17 mouse cellular contexts compared by ENCODE assay signal in the genomic region with DNA sequence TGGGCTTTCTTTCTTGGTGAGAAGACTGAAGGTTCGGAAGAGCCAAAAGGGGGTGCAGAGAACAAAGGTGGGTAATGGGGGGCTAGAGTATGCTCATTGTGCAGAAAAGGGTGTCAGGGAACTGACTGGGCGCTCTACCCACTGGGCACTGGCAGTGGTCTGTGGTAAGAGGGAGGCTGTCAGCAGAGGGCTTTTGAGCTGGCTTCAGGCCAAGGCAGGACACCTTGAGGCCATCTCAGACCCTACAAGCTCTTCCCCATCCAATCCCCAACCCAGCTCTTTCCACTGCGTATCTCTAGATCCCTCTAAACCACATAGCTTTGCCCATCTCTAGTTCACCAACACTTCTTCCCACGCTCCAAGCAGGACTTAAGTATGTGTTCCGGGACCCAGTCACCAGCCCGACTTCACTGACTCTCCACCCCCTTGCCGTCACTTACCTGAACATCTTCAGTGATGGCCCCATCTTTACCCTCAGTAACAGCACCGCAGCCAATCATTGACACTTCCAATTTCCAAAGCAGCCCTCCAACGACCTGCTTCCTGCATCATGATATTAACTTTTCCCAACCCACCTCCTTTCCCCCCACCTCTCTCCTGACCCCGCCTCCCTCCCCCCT. TPM values are rescaled to one million over a fixed set of nuclear protein-coding genes. Genes with fewer than 3 reads are reported as not detected.
A peak's percentile ranks its signal among the peaks of the same experiment; 100 is the strongest.
DNase-seq lines count a peak whose midpoint lies in the region; ATAC-seq and TF ChIP-seq lines count a peak whose summit lies in the region.
"Had no signal": no experiment of that assay in that cellular context is flagged by ENCODE, and none has a peak within 500 bp of the region (broad histone marks: within the 10 kb centered on the region; RNA-seq: fewer than 3 reads in every experiment).

No protein-coding gene starts in this region.

- H3K4me2 ChIP-seq in forebrain, embryonic 11.5 days (ENCODE audit: low read depth, low read length, severe bottlenecking), result no peak overlapping the region
- H3K4me2 ChIP-seq in forebrain, embryonic 14.5 days (ENCODE audit: low read length), result no peak overlapping the region
- H3K4me2 ChIP-seq in hindbrain, postnatal 0 days (ENCODE audit: low read depth, low read length), result no peak overlapping the region
- H3K4me2 ChIP-seq in hindbrain, embryonic 13.5 days, result no peak overlapping the region
- H3K4me2 ChIP-seq in stomach, postnatal 0 days (replicated peaks; ENCODE audit: low read depth), result no peak overlapping the region
- H3K4me2 ChIP-seq: embryonic facial prominence, embryonic 12.5 days; forebrain, embryonic 13.5 days; hindbrain, embryonic 14.5 days had no signal

- ATAC-seq in forebrain, embryonic 11.5 days (replicated peaks; ENCODE audit: low FRiP score), result no peak
- no peak for ATAC-seq in forebrain, embryonic 14.5 days
- no peak for ATAC-seq in hindbrain, postnatal 0 days
- no peak for ATAC-seq in hindbrain, embryonic 13.5 days (ENCODE audit: low FRiP score)
- ATAC-seq in stomach, postnatal 0 days (ENCODE audit: low FRiP score, low TSS enrichment), result no peak
- ATAC-seq: forebrain, embryonic 13.5 days; intestine, embryonic 16.5 days had no signal

- H3K4me1 ChIP-seq in forebrain, embryonic 11.5 days (replicated peaks; ENCODE audit: control insufficient read depth, insufficient read depth, low read length), result no peaks in the 10 kb centered on the region
- no peaks in the 10 kb centered on the region for H3K4me1 ChIP-seq in forebrain, embryonic 14.5 days (ENCODE audit: control insufficient read depth, insufficient read depth, low read length)
- H3K4me1 ChIP-seq in hindbrain, postnatal 0 days (ENCODE audit: insufficient read depth, low read length), result no peaks in the 10 kb centered on the region
- no peaks in the 10 kb centered on the region; the same call in 1 of the 2 replicates for H3K4me1 ChIP-seq in hindbrain, embryonic 13.5 days (replicated peaks)
- no peaks in the 10 kb centered on the region for H3K4me1 ChIP-seq in stomach, postnatal 0 days (replicated peaks; ENCODE audit: control insufficient read depth, insufficient read depth)
- H3K4me1 ChIP-seq: embryonic facial prominence, embryonic 12.5 days; forebrain, embryonic 13.5 days had no signal

- no peaks in the 10 kb centered on the region for H3K9me3 ChIP-seq in forebrain, embryonic 11.5 days (ENCODE audit: control insufficient read depth, low read length)
- no peaks in the 10 kb centered on the region for H3K9me3 ChIP-seq in forebrain, embryonic 14.5 days (replicated peaks; ENCODE audit: control insufficient read depth, low read length)
- no peaks in the 10 kb centered on the region for H3K9me3 ChIP-seq in hindbrain, postnatal 0 days (ENCODE audit: low read length)
- H3K9me3 ChIP-seq in hindbrain, embryonic 13.5 days, result no peaks in the 10 kb centered on the region
- no peaks in the 10 kb centered on the region for H3K9me3 ChIP-seq in stomach, postnatal 0 days (ENCODE audit: control insufficient read depth, low read length)
- H3K9me3 ChIP-seq: embryonic facial prominence, embryonic 12.5 days; forebrain, embryonic 13.5 days had no signal

- peak; percentile 43 for TF ChIP-seq CTCF in hindbrain, postnatal 0 days (IDR thresholded peaks at IDR 0.05; ENCODE audit: low read depth)
- no peak; the same call in 1 of the 2 replicates for TF ChIP-seq CTCF in stomach, postnatal 0 days (IDR thresholded peaks at IDR 0.05; ENCODE audit: low read depth)

- DNase-seq in forebrain, embryonic 11.5 days (ENCODE audit: low spot score), result peak; percentile 50
- no peak for DNase-seq in forebrain, embryonic 14.5 days (ENCODE audit: low spot score)
- peak; percentile 45 for DNase-seq in hindbrain, postnatal 0 days (ENCODE audit: low spot score)
- peak; percentile 37 for DNase-seq in retina, postnatal 1 day
- DNase-seq in retina, embryonic 14.5 days (ENCODE audit: low spot score), result no peak
- DNase-seq in stomach, postnatal 0 days (ENCODE audit: low spot score), result peak; percentile 13
- DNase-seq in thymus, postnatal 25 days, result no peak
- DNase-seq: adrenal gland, adult 8-10 months; adrenal gland, postnatal 36 days; cerebellum, postnatal 14 days; heart, postnatal 10 days had no signal

- H3K9ac ChIP-seq in forebrain, embryonic 11.5 days (ENCODE audit: low read length), result no peak overlapping the region
- no peak overlapping the region for H3K9ac ChIP-seq in forebrain, embryonic 14.5 days (ENCODE audit: low read length)
- no peak overlapping the region for H3K9ac ChIP-seq in hindbrain, postnatal 0 days (replicated peaks; ENCODE audit: low read length)
- no peak overlapping the region for H3K9ac ChIP-seq in hindbrain, embryonic 13.5 days
- no peak overlapping the region for H3K9ac ChIP-seq in stomach, postnatal 0 days (ENCODE audit: low read length)
- H3K9ac ChIP-seq: embryonic facial prominence, embryonic 12.5 days; forebrain, embryonic 13.5 days; hindbrain, embryonic 14.5 days had no signal

- no peaks in the 10 kb centered on the region for H3K36me3 ChIP-seq in forebrain, embryonic 11.5 days (ENCODE audit: control insufficient read depth, insufficient read depth, low read length)
- H3K36me3 ChIP-seq in forebrain, embryonic 14.5 days (ENCODE audit: control insufficient read depth, insufficient read depth, low read length), result no peaks in the 10 kb centered on the region
- no peaks in the 10 kb centered on the region for H3K36me3 ChIP-seq in hindbrain, postnatal 0 days (ENCODE audit: insufficient read depth, low read length)
- no peaks in the 10 kb centered on the region for H3K36me3 ChIP-seq in hindbrain, embryonic 13.5 days
- H3K36me3 ChIP-seq in stomach, postnatal 0 days (ENCODE audit: control insufficient read depth, insufficient read depth, low read length), result no peaks in the 10 kb centered on the region
- H3K36me3 ChIP-seq: embryonic facial prominence, embryonic 12.5 days had no signal

- 69% methylated on average over 10 of the region's 10 CpGs for WGBS in forebrain, embryonic 11.5 days
- WGBS in forebrain, embryonic 14.5 days, result 62% methylated on average over 10 of the region's 10 CpGs
- WGBS in hindbrain, postnatal 0 days, result 66% methylated on average over 10 of the region's 10 CpGs
- WGBS in hindbrain, embryonic 13.5 days, result 64% methylated on average over 10 of the region's 10 CpGs
- 59% methylated on average over 10 of the region's 10 CpGs for whole genome bisulfite sequencing in stomach, postnatal 0 days

- no peak for TF ChIP-seq EP300 in stomach, postnatal 0 days (optimal IDR thresholded peaks at IDR 0.05)

- H3K27ac ChIP-seq in forebrain, embryonic 11.5 days (ENCODE audit: low read depth, low read length), result no peak overlapping the region
- H3K27ac ChIP-seq in forebrain, embryonic 14.5 days (ENCODE audit: low read depth, low read length), result no peak overlapping the region
- H3K27ac ChIP-seq in hindbrain, postnatal 0 days, result no peak overlapping the region
- H3K27ac ChIP-seq in hindbrain, embryonic 13.5 days, result no peak overlapping the region
- H3K27ac ChIP-seq in stomach, postnatal 0 days (replicated peaks), result no peak overlapping the region
- H3K27ac ChIP-seq: embryonic facial prominence, embryonic 12.5 days; forebrain, embryonic 13.5 days; hindbrain, embryonic 14.5 days had no signal

- no peaks in the 10 kb centered on the region for H3K27me3 ChIP-seq in forebrain, embryonic 11.5 days (ENCODE audit: control insufficient read depth, insufficient read depth, low read length)
- H3K27me3 ChIP-seq in forebrain, embryonic 14.5 days (replicated peaks; ENCODE audit: control insufficient read depth, insufficient read depth, low read length), result no peaks in the 10 kb centered on the region
- no peaks in the 10 kb centered on the region for H3K27me3 ChIP-seq in hindbrain, postnatal 0 days (ENCODE audit: insufficient read depth, low read length)
- H3K27me3 ChIP-seq in hindbrain, embryonic 13.5 days, result no peaks in the 10 kb centered on the region
- no peaks in the 10 kb centered on the region for H3K27me3 ChIP-seq in stomach, postnatal 0 days (ENCODE audit: control insufficient read depth, insufficient read depth, low read length)
- H3K27me3 ChIP-seq: CH12.LX; embryonic facial prominence, embryonic 12.5 days; forebrain, embryonic 13.5 days had no signal

- H3K4me3 ChIP-seq in forebrain, embryonic 11.5 days (ENCODE audit: low read depth, low read length), result no peak overlapping the region
- no peak overlapping the region for H3K4me3 ChIP-seq in forebrain, embryonic 14.5 days (ENCODE audit: low read depth, low read length)
- H3K4me3 ChIP-seq in hindbrain, postnatal 0 days (ENCODE audit: low read length), result no peak overlapping the region
- no peak overlapping the region for H3K4me3 ChIP-seq in hindbrain, embryonic 13.5 days
- no peak overlapping the region for H3K4me3 ChIP-seq in stomach, postnatal 0 days (ENCODE audit: low read depth, low read length)
- H3K4me3 ChIP-seq: embryonic facial prominence, embryonic 12.5 days; forebrain, embryonic 13.5 days had no signal

RNA-seq across cellular contexts. Expression of a gene that starts 13.8 kb away (rescaled TPM):
- polyA plus RNA-seq in forebrain, embryonic 11.5 days (2014; fragmentation: Nextera tagmentation; extraction: Ambion mirVana), result 65.2 and 66.3 TPM in 2 replicates
- polyA plus RNA-seq in forebrain, embryonic 14.5 days (2014; fragmentation: Nextera tagmentation; extraction: Ambion mirVana), result 56.1 and 67.9 TPM in 2 replicates
- 84.1 and 96.6 TPM in 2 replicates for total RNA-seq in hindbrain, postnatal 0 days (2014; rRNA removed)
- polyA plus RNA-seq in hindbrain, postnatal 0 days (2015; fragmentation: Nextera tagmentation; extraction: Ambion mirVana), result 73.3 and 76.2 TPM in 2 replicates
- polyA plus RNA-seq in hindbrain, embryonic 13.5 days (2015; fragmentation: Nextera tagmentation; extraction: Ambion mirVana), result 67.6 and 72.4 TPM in 2 replicates
- polyA plus RNA-seq in stomach, postnatal 0 days (2015; fragmentation: Nextera tagmentation; extraction: Ambion mirVana), result 38.1 and 40.9 TPM in 2 replicates

RNA-seq across cellular contexts. Expression of a gene that starts 44.4 kb away (rescaled TPM):
- polyA plus RNA-seq in forebrain, embryonic 11.5 days (2014; fragmentation: Nextera tagmentation; extraction: Ambion mirVana), result 5.0 and 5.5 TPM in 2 replicates
- polyA plus RNA-seq in forebrain, embryonic 14.5 days (2014; fragmentation: Nextera tagmentation; extraction: Ambion mirVana), result 8.5 and 10.7 TPM in 2 replicates
- total RNA-seq in hindbrain, postnatal 0 days (2014; rRNA removed), result 43.0 and 50.2 TPM in 2 replicates
- polyA plus RNA-seq in hindbrain, postnatal 0 days (2015; fragmentation: Nextera tagmentation; extraction: Ambion mirVana), result 14.0 and 14.4 TPM in 2 replicates
- 10.6 and 11.2 TPM in 2 replicates for polyA plus RNA-seq in hindbrain, embryonic 13.5 days (2015; fragmentation: Nextera tagmentation; extraction: Ambion mirVana)
- 15.7 and 26.9 TPM in 2 replicates for polyA plus RNA-seq in stomach, postnatal 0 days (2015; fragmentation: Nextera tagmentation; extraction: Ambion mirVana)

RNA-seq across cellular contexts. Expression of a gene that starts 55.6 kb away (rescaled TPM):
- polyA plus RNA-seq in forebrain, embryonic 11.5 days (2014; fragmentation: Nextera tagmentation; extraction: Ambion mirVana), result 140 and 162 TPM in 2 replicates
- 204 and 233 TPM in 2 replicates for polyA plus RNA-seq in forebrain, embryonic 14.5 days (2014; fragmentation: Nextera tagmentation; extraction: Ambion mirVana)
- total RNA-seq in hindbrain, postnatal 0 days (2014; rRNA removed), result 177 and 188 TPM in 2 replicates
- 131 and 140 TPM in 2 replicates for polyA plus RNA-seq in hindbrain, postnatal 0 days (2015; fragmentation: Nextera tagmentation; extraction: Ambion mirVana)
- polyA plus RNA-seq in hindbrain, embryonic 13.5 days (2015; fragmentation: Nextera tagmentation; extraction: Ambion mirVana), result 184 and 187 TPM in 2 replicates
- 51.9 and 52.1 TPM in 2 replicates for polyA plus RNA-seq in stomach, postnatal 0 days (2015; fragmentation: Nextera tagmentation; extraction: Ambion mirVana)

RNA-seq across cellular contexts. Expression of a gene that starts 59.0 kb away (rescaled TPM):
- 6.8 and 7.4 TPM in 2 replicates for polyA plus RNA-seq in forebrain, embryonic 11.5 days (2014; fragmentation: Nextera tagmentation; extraction: Ambion mirVana)
- polyA plus RNA-seq in forebrain, embryonic 14.5 days (2014; fragmentation: Nextera tagmentation; extraction: Ambion mirVana), result 7.0 and 10.1 TPM in 2 replicates
- 16.6 and 19.7 TPM in 2 replicates for total RNA-seq in hindbrain, postnatal 0 days (2014; rRNA removed)
- polyA plus RNA-seq in hindbrain, postnatal 0 days (2015; fragmentation: Nextera tagmentation; extraction: Ambion mirVana), result 40.0 and 43.0 TPM in 2 replicates
- polyA plus RNA-seq in hindbrain, embryonic 13.5 days (2015; fragmentation: Nextera tagmentation; extraction: Ambion mirVana), result 6.7 and 10.1 TPM in 2 replicates
- polyA plus RNA-seq in stomach, postnatal 0 days (2015; fragmentation: Nextera tagmentation; extraction: Ambion mirVana), result 28.0 and 29.5 TPM in 2 replicates

Comparison
In these comparisons a context has a peak if more than half of its experiments do, and no peak if none do; other contexts are left out.
1. DNase-seq: peak in forebrain, embryonic 11.5 days (single experiment), hindbrain, postnatal 0 days (single experiment), retina, postnatal 1 day (single experiment) and stomach, postnatal 0 days (single experiment); none in forebrain, embryonic 14.5 days (single experiment), retina, embryonic 14.5 days (single experiment) and thymus, postnatal 25 days (single experiment).